18 mouse cellular contexts compared by ENCODE assay signal in the genomic region with DNA sequence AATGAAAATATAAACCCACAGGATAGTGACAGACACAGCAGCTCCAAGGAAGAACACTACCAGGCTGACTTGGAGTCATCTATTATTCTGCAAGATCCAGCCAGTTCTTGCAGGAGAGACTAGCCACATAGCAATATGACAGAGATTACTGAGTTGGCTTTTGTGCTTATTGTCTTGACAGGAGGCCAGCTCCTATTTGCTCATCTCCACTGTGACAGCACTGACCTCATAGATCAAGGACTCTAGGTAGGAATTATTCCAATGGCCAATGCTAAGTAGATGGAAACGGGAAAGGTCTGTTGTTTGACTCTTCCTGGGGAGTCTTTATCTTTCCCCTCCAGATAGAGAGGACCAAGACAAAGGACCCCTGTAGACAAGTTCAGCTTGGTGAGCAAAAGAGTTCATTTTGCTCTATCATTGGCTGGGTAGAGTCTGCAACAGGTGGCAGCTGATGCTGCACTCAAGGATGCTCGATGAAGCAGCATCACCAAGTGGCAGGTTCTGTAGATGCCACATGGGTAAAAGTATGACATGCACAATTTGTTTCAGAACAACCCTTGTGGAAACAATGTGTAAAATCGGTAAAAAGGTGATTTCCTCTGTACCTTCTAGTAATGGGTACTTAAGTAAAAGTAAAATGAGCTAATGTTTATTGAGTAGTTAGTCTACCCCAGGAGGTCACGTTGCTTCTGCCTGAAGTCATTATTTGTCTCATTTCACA. TPM values are rescaled to one million over a fixed set of nuclear protein-coding genes. Genes with fewer than 3 reads are reported as not detected.
A peak's percentile ranks its signal among the peaks of the same experiment; 100 is the strongest.
DNase-seq lines count a peak whose midpoint lies in the region; ATAC-seq lines count a peak whose summit lies in the region.
"Had no signal": no experiment of that assay in that cellular context is flagged by ENCODE, and none has a peak within 500 bp of the region (broad histone marks: within the 10 kb centered on the region; RNA-seq: fewer than 3 reads in every experiment).

No protein-coding gene starts in this region.

- H3K27me3 ChIP-seq in midbrain, embryonic 11.5 days (ENCODE audit: control insufficient read depth, insufficient read depth, low read length): no peaks in the 10 kb centered on the region
- H3K27me3 ChIP-seq in midbrain, embryonic 10.5 days (ENCODE audit: low read depth, poor library complexity, severe bottlenecking): no peaks in the 10 kb centered on the region
- H3K27me3 ChIP-seq in heart, embryonic 12.5 days (replicated peaks): peaks cover 8% of the 10 kb centered on the region
- H3K27me3 ChIP-seq: liver, embryonic 15.5 days had no signal

- peaks cover 2% of the 10 kb centered on the region; the same call in 1 of the 2 replicates for H3K9me3 ChIP-seq in midbrain, embryonic 11.5 days (ENCODE audit: control insufficient read depth, low read length)
- no peaks in the 10 kb centered on the region; the same call in 1 of the 2 replicates for H3K9me3 ChIP-seq in midbrain, embryonic 10.5 days (replicated peaks)
- no peaks in the 10 kb centered on the region for H3K9me3 ChIP-seq in heart, embryonic 12.5 days (replicated peaks)
- H3K9me3 ChIP-seq: embryonic facial prominence, embryonic 10.5 days; heart, embryonic 15.5 days; liver, embryonic 15.5 days had no signal

- intact Hi-C loops in gastrocnemius, postnatal 14 days (cut with DNase I; ENCODE audit: low total_unique reads): loop anchor here (5.0 to 10.0 kb wide), 4 partner anchors 62 to 428 kb away; no protein-coding TSS in a partner anchor

- WGBS in midbrain, embryonic 11.5 days: 46% methylated on average over 4 of the region's 4 CpGs
- WGBS in midbrain, embryonic 10.5 days: 57% methylated on average over 4 of the region's 4 CpGs
- WGBS in heart, embryonic 12.5 days: 49% methylated on average over 4 of the region's 4 CpGs

- peaks cover 2% of the 10 kb centered on the region; the same call in 1 of the 2 replicates for H3K4me1 ChIP-seq in midbrain, embryonic 11.5 days (ENCODE audit: control insufficient read depth, insufficient read depth, low read length)
- H3K4me1 ChIP-seq in midbrain, embryonic 10.5 days: peaks cover 8% of the 10 kb centered on the region
- 0 out of 2 replicates have a peak, but pooled peaks cover 4% of the 10 kb centered on the region for H3K4me1 ChIP-seq in heart, embryonic 12.5 days (replicated peaks)
- H3K4me1 ChIP-seq: liver, embryonic 15.5 days had no signal

- H3K4me3 ChIP-seq in midbrain, embryonic 11.5 days (ENCODE audit: low read depth, low read length): no peak overlapping the region
- H3K4me3 ChIP-seq in midbrain, embryonic 10.5 days: no peak overlapping the region
- no peak overlapping the region for H3K4me3 ChIP-seq in heart, embryonic 12.5 days
- H3K4me3 ChIP-seq: embryonic facial prominence, embryonic 10.5 days; erythroblast, embryonic 14.5 days; heart, embryonic 15.5 days; hindbrain, embryonic 10.5 days; liver, embryonic 15.5 days had no signal

- H3K36me3 ChIP-seq in midbrain, embryonic 11.5 days (ENCODE audit: control insufficient read depth, insufficient read depth, low read length): no peaks in the 10 kb centered on the region
- H3K36me3 ChIP-seq in midbrain, embryonic 10.5 days: no peaks in the 10 kb centered on the region
- no peaks in the 10 kb centered on the region for H3K36me3 ChIP-seq in heart, embryonic 12.5 days
- H3K36me3 ChIP-seq: embryonic facial prominence, embryonic 10.5 days; heart, embryonic 15.5 days; hindbrain, embryonic 10.5 days; liver, embryonic 15.5 days had no signal

- no peak overlapping the region for H3K4me2 ChIP-seq in midbrain, embryonic 11.5 days
- H3K4me2 ChIP-seq in heart, embryonic 12.5 days: no peak overlapping the region
- H3K4me2 ChIP-seq: heart, embryonic 15.5 days; liver, embryonic 15.5 days had no signal

- ATAC-seq in midbrain, embryonic 11.5 days (ENCODE audit: low FRiP score): no peak
- no peak for ATAC-seq in heart, embryonic 12.5 days (ENCODE audit: insufficient number of reproducible peaks, low FRiP score)

- no peak overlapping the region for H3K27ac ChIP-seq in midbrain, embryonic 11.5 days (ENCODE audit: low read depth, low read length)
- no peak overlapping the region for H3K27ac ChIP-seq in midbrain, embryonic 10.5 days (replicated peaks)
- no peak overlapping the region for H3K27ac ChIP-seq in heart, embryonic 12.5 days (ENCODE audit: poor library complexity, severe bottlenecking)
- H3K27ac ChIP-seq: embryonic facial prominence, embryonic 10.5 days; heart, embryonic 15.5 days; hindbrain, embryonic 10.5 days; liver, embryonic 15.5 days had no signal

- DNase-seq in adrenal gland, adult 8-10 months: peak; percentile 37
- no peak for DNase-seq in adrenal gland, postnatal 25 days
- DNase-seq in midbrain, embryonic 11.5 days (ENCODE audit: low spot score, missing footprints): peak; percentile 71
- no peak for DNase-seq in midbrain, embryonic 10.5 days (ENCODE audit: low spot score)
- peak; percentile 23 for DNase-seq in adipocyte (ENCODE audit: low spot score)
- DNase-seq in retina, embryonic 14.5 days (ENCODE audit: low spot score): peak; percentile 40
- DNase-seq in gastrocnemius, postnatal 14 days: no peak
- DNase-seq: B cell, adult 2 months; kidney, adult 18-20 months; kidney, postnatal 36 days; lung, postnatal 14 days; right cerebral cortex, postnatal 14 days had no signal

- no peak overlapping the region for H3K9ac ChIP-seq in midbrain, embryonic 11.5 days (ENCODE audit: low read length)
- no peak overlapping the region for H3K9ac ChIP-seq in heart, embryonic 12.5 days
- H3K9ac ChIP-seq: heart, embryonic 15.5 days; liver, embryonic 15.5 days had no signal

RNA-seq across cellular contexts. Expression of a gene that starts 32.4 kb away (rescaled TPM):
- total RNA-seq in adrenal gland, adult 8-10 months (2022): 10 to 100 TPM; 22.4 to 28.9 (median 25.9) TPM
- 22.9 and 30.1 TPM in 2 replicates for total RNA-seq in adrenal gland, postnatal 25 days (2021)
- 23.8 and 25.9 TPM in 2 replicates for polyA plus RNA-seq in midbrain, embryonic 11.5 days (2014; fragmentation: Nextera tagmentation; extraction: Ambion mirVana)
- polyA plus RNA-seq in midbrain, embryonic 10.5 days (2016; fragmentation: Nextera tagmentation; extraction: Ambion mirVana): 13.4 and 19.5 TPM in 2 replicates
- total RNA-seq in gastrocnemius, postnatal 14 days (2021): 10 to 100 TPM; 16.7 to 17.1 TPM
- polyA plus RNA-seq in heart, embryonic 12.5 days (2016; fragmentation: Nextera tagmentation; extraction: Ambion mirVana): 17.8 and 18.2 TPM in 2 replicates

Comparison
In these comparisons a context has a peak if more than half of its experiments do, and no peak if none do; other contexts are left out.
1. DNase-seq: peak in adrenal gland, adult 8-10 months (single experiment), midbrain, embryonic 11.5 days (single experiment), adipocyte (single experiment) and retina, embryonic 14.5 days (single experiment); none in adrenal gland, postnatal 25 days (single experiment), midbrain, embryonic 10.5 days (single experiment) and gastrocnemius, postnatal 14 days (single experiment).